Mouse (Mus musculus) mesoderm, embryonic 11.5 days (tissue): ENCODE measurements at regions not wholly inside any gene's neighbourhood (a gene's known extent, or its start where the extent isn't known, plus 50 kb on each side); places are given as distances from the start of the nearest gene placed in this dataset.

ENCODE experiments used
- DNase-seq: peaks from one replicate; pipeline ENCODE4 v3.0.0-alpha.2; 2012; ENCODE audit warnings: low read depth, low spot score

- DNase-seq: no peak
Measured at GRCm38 (mm10) chr16:93533205-93533604, 70.7 kb downstream of the Setd4 start.

GRCm38 (mm10) chr16:93531937-93532336 is 71.9 kb downstream of the Setd4 start:
- DNase-seq: no peak

- no peak for DNase-seq
Measured at GRCm38 (mm10) chr16:93522485-93522884, 81.4 kb downstream of the Setd4 start.

GRCm38 (mm10) chr16:93520481-93520880 is 83.4 kb downstream of the Setd4 start:
- no peak for DNase-seq

- no peak for DNase-seq
Measured at GRCm38 (mm10) chr16:93518620-93519019, 85.2 kb downstream of the Setd4 start.

GRCm38 (mm10) chr16:93516793-93517192 is 87.1 kb downstream of the Setd4 start:
- peak; percentile 6 for DNase-seq

- no peak for DNase-seq
Measured at GRCm38 (mm10) chr16:93515456-93515941, 88.4 kb downstream of the Setd4 start.

- DNase-seq: no peak
Measured at GRCm38 (mm10) chr16:93513616-93514041, 90.2 kb downstream of the Setd4 start.

GRCm38 (mm10) chr16:93511988-93512387 is 91.9 kb downstream of the Setd4 start:
- no peak for DNase-seq

GRCm38 (mm10) chr16:93511517-93511916 is 92.3 kb downstream of the Setd4 start:
- no peak for DNase-seq

- DNase-seq: no peak
Measured at GRCm38 (mm10) chr16:93498800-93499199, 105.1 kb downstream of the Setd4 start.

GRCm38 (mm10) chr16:93493337-93494002 is 110.4 kb downstream of the Setd4 start:
- no peak for DNase-seq

- DNase-seq: peak; percentile 16
Measured at GRCm38 (mm10) chr16:93486646-93487550, 117.0 kb downstream of the Setd4 start.

- DNase-seq: no peak
Measured at GRCm38 (mm10) chr16:93469957-93470356, 133.9 kb downstream of the Setd4 start.

- DNase-seq: no peak
Measured at GRCm38 (mm10) chr16:93465741-93466140, 138.1 kb downstream of the Setd4 start.

- DNase-seq: no peak
Measured at GRCm38 (mm10) chr16:93464898-93465297, 139.0 kb downstream of the Setd4 start.

GRCm38 (mm10) chr16:93463405-93463804 is 140.5 kb downstream of the Setd4 start:
- no peak for DNase-seq

GRCm38 (mm10) chr16:93462286-93462610 is 141.6 kb downstream of the Setd4 start:
- peak; percentile 44 for DNase-seq

GRCm38 (mm10) chr16:93461406-93462285 is 142.2 kb downstream of the Setd4 start:
- DNase-seq: no peak

- DNase-seq: no peak
Measured at GRCm38 (mm10) chr16:93459497-93460240, 144.2 kb downstream of the Setd4 start.
